Mouse (Mus musculus) lung, postnatal 0 days (tissue): Measurements from ENCODE around the gene Birc5. TPM values are rescaled to one million over a fixed set of nuclear protein-coding genes. Genes with fewer than 3 reads are reported as not detected.

Experiments
- ATAC-seq: fragments of 200-750 bp; cut with Nextera tagmentation; 2 replicates; pipeline ENCODE4 v1.8.0; 2017; ENCODE audit warnings: moderate library complexity
- DNase-seq: peaks from one replicate; pipeline ENCODE4 v3.0.0-alpha.2; 2016; ENCODE audit warnings: low spot score
- H3K27ac ChIP-seq: fragments of 300-500 bp; sonication (generic); 2 replicates; pipeline ENCODE4 v1.5.1; 2014; ENCODE audit warnings: antibody characterized with exemption, mild to moderate bottlenecking, low read length, mixed read lengths
- H3K27me3 ChIP-seq: fragments of 300-500 bp; sonication (generic); replicated peaks from 2 replicates; pipeline ENCODE4 v1.6.1; 2014; ENCODE audit warnings: low read length, mixed read lengths; ENCODE audit not compliant: insufficient read depth
- H3K36me3 ChIP-seq: fragments of 300-500 bp; sonication (generic); 2 replicates; pipeline ENCODE4 v1.6.1; 2014; ENCODE audit warnings: low read length, mixed read lengths; ENCODE audit not compliant: insufficient read depth
- H3K4me1 ChIP-seq: fragments of 300-500 bp; sonication (generic); 2 replicates; pipeline ENCODE4 v1.6.1; 2014; ENCODE audit warnings: antibody characterized with exemption, low read depth, low read length, mixed read lengths; ENCODE audit not compliant: insufficient read depth
- H3K4me2 ChIP-seq: fragments of 300-500 bp; sonication (generic); replicated peaks from 2 replicates; pipeline ENCODE4 v1.6.1; 2014; ENCODE audit warnings: low read depth, mild to moderate bottlenecking, low read length, moderate library complexity, mixed read lengths
- H3K4me3 ChIP-seq: fragments of 300-500 bp; sonication (generic); 2 replicates; pipeline ENCODE4 v1.5.1; 2014; ENCODE audit warnings: low read depth, low read length
- H3K9ac ChIP-seq: fragments of 300-500 bp; sonication (generic); replicated peaks from 2 replicates; pipeline ENCODE4 v1.6.1; 2014; ENCODE audit warnings: low read depth, mild to moderate bottlenecking
- H3K9me3 ChIP-seq: fragments of 300-500 bp; sonication (generic); 2 replicates; pipeline ENCODE4 v1.6.1; 2016; ENCODE audit warnings: low read length, mixed read lengths
- CTCF ChIP-seq: IDR thresholded peaks from 2 replicates; pipeline ENCODE4 v1.5.1; 2016; ENCODE audit warnings: antibody characterized with exemption, mild to moderate bottlenecking
- EP300 ChIP-seq: IDR thresholded peaks from 2 replicates; pipeline ENCODE4 v1.6.1; 2016; ENCODE audit warnings: antibody characterized with exemption, mild to moderate bottlenecking, control low read depth
- WGBS: fragments of 180-500 bp; shearing (Covaris S2); extraction: QIAGEN DNeasy Blood & Tissue Kit; methylation state at CpG from one replicate; pipeline ENCODE4 v1.1.7; 2014; 5-methylcytosine and 5-hydroxymethylcytosine counted together
- polyA plus RNA-seq: library from polyadenylated mRNA; unstranded; fragments of >200 nt; fragmentation: Nextera tagmentation; extraction: Ambion mirVana; gene quantifications from 2 replicates; pipeline ENCODE4 v1.2.1, GENCODE M21; 2015

Birc5 gene
- polyA plus RNA-seq, 1 experiment from 2014 or later: 15.0 TPM

DNA sequence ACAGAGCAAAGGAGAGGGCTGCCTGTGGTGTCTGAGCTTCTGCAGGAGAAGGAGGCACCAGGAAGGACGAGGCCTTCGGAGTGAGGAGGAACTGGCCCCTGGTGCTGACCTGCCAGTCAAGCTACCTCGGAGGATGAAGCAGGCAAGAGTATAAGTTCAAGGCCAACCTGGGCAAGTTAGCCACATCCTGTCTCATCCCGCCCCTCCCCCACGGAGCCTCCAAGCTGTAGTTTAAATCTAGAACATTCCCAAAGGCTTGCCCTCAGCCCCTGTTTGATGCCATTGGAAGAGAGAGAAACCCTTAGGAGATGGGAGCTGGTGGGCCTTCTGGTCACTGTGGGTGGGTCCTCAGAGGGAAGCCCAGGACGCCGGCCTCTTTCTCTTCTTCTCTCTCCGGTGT lies 55.4 kb downstream of the Birc5 start:
- H3K27me3 ChIP-seq: no peaks in the 10 kb centered on the region
- no peak overlapping the region for H3K4me2 ChIP-seq
- ATAC-seq (no peak), DNase-seq (no peak)
- H3K9ac ChIP-seq: no peak overlapping the region
- 70% methylated on average over 8 of the region's 8 CpGs for WGBS
- H3K4me1 ChIP-seq: no peaks in the 10 kb centered on the region
- H3K27ac ChIP-seq: no peak overlapping the region
- H3K4me3 ChIP-seq: no peak overlapping the region
- H3K9me3 ChIP-seq: no peaks in the 10 kb centered on the region
- no peaks in the 10 kb centered on the region for H3K36me3 ChIP-seq
- TF ChIP-seq CTCF (no peak), EP300 (no peak)

Other genes with a start within 250 kb of the Birc5 start
- gene Tnrc6c, start 195.0 kb upstream of the Birc5 start, polyA plus RNA-seq: 8.9 and 9.8 TPM in 2 replicates
- 5.5 and 6.5 TPM in 2 replicates for gene Tmc8, start 67.2 kb upstream of the Birc5 start, polyA plus RNA-seq
- 26.2 and 34.8 TPM in 2 replicates for gene Tmc6, start 67.1 kb upstream of the Birc5 start, polyA plus RNA-seq
- not detected in 2 replicates for gene 6030468B19Rik, start 51.6 kb upstream of the Birc5 start, polyA plus RNA-seq
- gene Gm20708, start 39.6 kb upstream of the Birc5 start, polyA plus RNA-seq: 0.27 TPM in 1 of 2 replicates, not detected in the other
- gene Syngr2, start 39.6 kb upstream of the Birc5 start, polyA plus RNA-seq: 96.0 and 108 TPM in 2 replicates
- 2.4 and 2.9 TPM in 2 replicates for gene Afmid, start 23.3 kb upstream of the Birc5 start, polyA plus RNA-seq
- gene Tk1, start 23.2 kb upstream of the Birc5 start, polyA plus RNA-seq: 12.4 and 16.0 TPM in 2 replicates
- gene Tmem235, start 11.5 kb downstream of the Birc5 start, polyA plus RNA-seq: not detected in 2 replicates
- 6.3 and 8.4 TPM in 2 replicates for gene Tha1, start 24.2 kb downstream of the Birc5 start, polyA plus RNA-seq
- gene Socs3, start 120.8 kb downstream of the Birc5 start, polyA plus RNA-seq: 27.5 and 57.0 TPM in 2 replicates
- 88.6 and 89.5 TPM in 2 replicates for gene Pgs1, start 137.0 kb downstream of the Birc5 start, polyA plus RNA-seq